Mouse (Mus musculus) NIH3T3 (cell line): Measurements from ENCODE around the gene Usp19.
A peak's percentile ranks its signal among the peaks of the same experiment; 100 is the strongest.

ENCODE experiments used
- DNase-seq: peaks from one replicate; pipeline ENCODE4 v3.0.0-alpha.2; 2012; ENCODE audit warnings: low read depth

Gene Usp19

GRCm38 (mm10) chr9:108499231-108499630 lies 8.8 kb downstream of the Usp19 start:
- no peak for DNase-seq

- no peak for DNase-seq
These were observed 9.5 kb downstream of the Usp19 start for GRCm38 (mm10) chr9:108499943-108500342.

- no peak for DNase-seq
These were observed 16.5 kb downstream of the Usp19 start for GRCm38 (mm10) chr9:108506901-108507300.

- peak; percentile 96 for DNase-seq
These were observed 17.4 kb downstream of the Usp19 start, which contains the start of gene Qars for GRCm38 (mm10) chr9:108507619-108508434. TSS of gene Qars (plus strand) at chr9:108507706.

GRCm38 (mm10) chr9:108508776-108509175 lies 18.4 kb downstream of the Usp19 start:
- no peak for DNase-seq

- peak; percentile 98 for DNase-seq
These were observed 26.2 kb downstream of the Usp19 start, which contains the start of gene Qrich1 for GRCm38 (mm10) chr9:108516380-108517251. TSS of gene Qrich1 (plus strand) at chr9:108516806.

- DNase-seq = peak; percentile 88
These were observed 27.0 kb downstream of the Usp19 start for GRCm38 (mm10) chr9:108517253-108517930.

GRCm38 (mm10) chr9:108517931-108518332 lies 27.5 kb downstream of the Usp19 start:
- peak; percentile 71 for DNase-seq

GRCm38 (mm10) chr9:108521604-108522003 lies 31.2 kb downstream of the Usp19 start:
- peak; percentile 43 for DNase-seq

GRCm38 (mm10) chr9:108523341-108523740 lies 32.9 kb downstream of the Usp19 start:
- no peak for DNase-seq

- DNase-seq = no peak
These were observed 35.0 kb downstream of the Usp19 start for GRCm38 (mm10) chr9:108525400-108525799.

GRCm38 (mm10) chr9:108530954-108531353 lies 40.6 kb downstream of the Usp19 start:
- no peak for DNase-seq

GRCm38 (mm10) chr9:108531496-108531895 lies 41.1 kb downstream of the Usp19 start:
- DNase-seq = no peak

GRCm38 (mm10) chr9:108540846-108541245 lies 50.4 kb downstream of the Usp19 start:
- no peak for DNase-seq

GRCm38 (mm10) chr9:108545986-108546385 lies 55.6 kb downstream of the Usp19 start:
- DNase-seq = no peak

GRCm38 (mm10) chr9:108546875-108547274 lies 56.5 kb downstream of the Usp19 start:
- DNase-seq = no peak
